Mouse (Mus musculus): ENCODE measurements at regions not wholly inside any gene's neighbourhood (a gene's known extent, or its start where the extent isn't known, plus 50 kb on each side); places are given as distances from the start of the nearest gene placed in this dataset.

GRCm38 (mm10) chr15:62325451-62326290, 1402.9 kb upstream of the A1bg start:
- DNase-seq: no peak

DNA sequence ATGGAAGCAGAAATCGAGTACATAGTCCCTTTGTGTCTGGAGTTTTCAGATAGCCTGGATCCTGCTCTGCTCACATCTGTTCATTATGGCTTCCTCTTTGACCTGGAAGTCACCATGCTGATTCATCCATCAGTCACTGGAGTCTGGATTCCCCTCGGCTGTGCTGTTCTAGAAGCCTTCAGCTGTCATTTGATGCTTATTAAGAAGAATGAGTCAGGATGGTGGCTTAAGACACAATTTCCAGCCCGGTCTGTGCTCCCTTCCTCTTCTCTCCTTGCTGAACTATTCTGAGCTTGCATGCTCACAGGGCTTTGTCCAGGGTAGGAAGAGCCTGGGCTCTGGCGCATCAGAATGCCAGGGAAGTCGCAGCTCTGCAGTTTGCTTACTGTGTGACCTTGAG, 1398.2 kb upstream of the A1bg start:
- no peak for DNase-seq

DNA sequence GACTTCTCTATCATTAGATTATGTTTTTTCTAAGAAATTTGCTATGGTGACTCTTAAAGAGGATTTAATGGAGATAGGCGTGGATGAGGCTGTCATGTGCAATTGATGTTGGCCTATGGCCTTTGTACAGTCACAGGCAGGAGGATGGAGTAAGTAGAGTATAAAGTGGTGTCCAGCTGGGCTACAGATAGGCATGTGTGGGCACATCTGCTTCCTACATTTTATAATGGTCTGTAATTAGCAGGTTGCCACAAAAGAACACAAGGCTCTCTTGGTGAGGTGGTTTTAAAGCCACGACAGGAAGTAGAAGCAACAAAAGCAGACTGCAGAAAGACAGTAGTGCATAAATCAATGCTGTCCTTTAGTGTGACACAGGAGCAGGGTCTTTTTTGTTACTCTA, 1391.6 kb upstream of the A1bg start:
- DNase-seq: no peak

GRCm38 (mm10) chr15:62302233-62302632, 1379.4 kb upstream of the A1bg start:
- peak; percentile 37 for DNase-seq

DNA sequence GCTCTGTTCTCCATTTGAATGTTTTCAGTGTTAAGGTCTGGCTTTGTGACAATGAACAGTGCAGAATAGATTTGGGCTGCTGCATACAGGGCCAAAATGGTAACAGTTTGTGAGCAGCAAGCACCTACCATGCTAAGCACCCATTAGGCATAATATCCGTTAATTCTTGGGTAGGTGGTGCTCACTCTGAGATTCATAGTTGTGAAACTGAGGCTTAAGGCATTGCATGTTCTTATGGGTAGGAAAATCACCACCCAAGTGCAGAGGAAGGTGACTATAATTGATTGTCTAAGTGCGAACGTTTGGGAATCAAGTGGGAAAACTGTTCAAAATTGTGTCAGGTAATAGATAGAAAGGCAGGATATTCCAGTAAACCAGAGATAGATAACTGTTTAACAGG, 1378.8 kb upstream of the A1bg start:
- DNase-seq: no peak

- no peak for DNase-seq
Measured at GRCm38 (mm10) chr15:62297138-62297537, 1374.3 kb upstream of the A1bg start.

GRCm38 (mm10) chr15:62295233-62295927, 1372.6 kb upstream of the A1bg start:
- peak; percentile 87 for DNase-seq

DNA sequence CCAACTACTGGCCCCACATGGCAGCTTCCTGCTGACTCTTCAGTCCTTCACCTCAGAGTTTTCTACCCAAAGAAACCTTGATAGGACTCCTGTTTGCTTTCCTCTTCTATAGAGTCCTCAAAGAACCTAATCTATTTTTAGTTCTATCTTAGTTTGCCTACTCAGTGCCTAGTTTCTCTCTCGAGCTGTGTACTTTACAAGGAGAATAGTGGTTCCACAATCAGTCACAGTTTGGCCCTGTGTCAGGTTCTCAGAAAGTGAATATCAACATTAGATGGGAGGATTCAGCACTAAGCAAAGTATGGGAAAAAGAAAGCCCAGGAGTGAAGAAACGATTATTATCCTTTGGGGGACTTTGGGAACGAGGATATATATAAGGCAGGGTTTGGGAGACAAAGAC, 1372.0 kb upstream of the A1bg start:
- no peak for DNase-seq

DNA sequence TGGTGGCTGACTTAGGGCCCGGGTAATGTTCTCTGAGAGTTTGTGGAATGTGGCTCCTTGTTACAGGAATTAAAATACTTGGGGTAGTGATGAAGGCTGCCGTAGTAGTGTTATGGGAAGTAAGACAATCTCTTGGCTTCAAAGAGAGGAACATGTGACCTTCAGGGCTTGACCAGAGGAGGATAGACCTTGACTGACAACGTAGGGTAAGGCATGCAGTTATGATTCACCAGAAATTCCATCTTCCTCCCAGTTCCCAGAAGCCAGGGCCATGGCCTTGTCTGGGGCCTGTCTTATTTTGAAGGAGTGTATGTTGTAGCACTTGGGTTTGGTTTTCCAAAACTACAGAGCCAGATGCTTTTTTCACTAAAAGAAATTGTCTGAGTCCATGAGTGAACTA, 1370.1 kb upstream of the A1bg start:
- no peak for DNase-seq

GRCm38 (mm10) chr15:62290687-62291086, 1367.9 kb upstream of the A1bg start:
- DNase-seq: no peak

DNA sequence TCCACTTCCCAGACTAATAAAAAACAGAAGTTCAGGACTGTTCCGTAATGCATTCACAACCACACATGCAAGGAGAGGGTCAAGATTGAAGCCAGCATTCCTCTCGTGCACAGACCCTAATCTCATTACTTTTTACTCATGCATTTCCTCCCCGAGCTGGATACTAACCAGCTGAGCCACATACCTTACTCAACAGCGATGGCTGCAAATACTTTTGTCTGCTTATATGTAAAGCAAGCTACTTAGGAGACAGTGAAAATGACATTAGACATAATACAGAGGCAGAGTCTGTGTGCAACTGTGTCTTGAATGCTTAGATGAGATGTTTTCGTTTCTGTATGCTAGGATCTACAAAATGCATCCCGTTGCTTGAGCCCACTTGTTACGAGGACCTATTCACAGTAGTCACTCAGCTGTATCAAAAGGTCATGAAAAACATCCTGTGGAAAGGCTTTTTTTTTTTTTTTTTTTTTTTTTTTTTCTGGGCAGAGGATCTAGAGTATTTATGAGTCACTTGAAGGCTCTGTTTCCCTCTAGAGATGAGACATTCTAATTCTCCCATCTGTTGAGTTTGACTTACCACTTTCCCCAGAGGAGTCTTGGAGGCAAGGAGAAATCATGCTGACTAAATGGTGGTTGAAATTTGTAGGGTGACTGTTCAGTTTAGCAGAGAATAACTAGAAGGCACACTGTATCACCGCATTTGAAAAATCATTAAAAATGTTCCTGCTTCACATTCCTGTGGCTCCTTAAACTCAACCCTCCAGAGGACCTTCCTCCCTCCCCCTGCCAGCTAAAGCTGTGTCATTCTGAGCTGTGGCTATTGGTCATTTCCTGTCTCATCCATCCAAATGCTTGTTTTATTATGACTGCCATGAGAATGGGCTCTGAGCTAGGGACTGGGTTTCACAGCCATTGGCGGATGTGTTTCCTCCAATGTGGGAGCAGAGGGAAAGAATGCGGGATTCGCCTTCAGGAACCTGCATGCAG, 1364.1 kb upstream of the A1bg start:
- peak; percentile 21 for DNase-seq

DNA sequence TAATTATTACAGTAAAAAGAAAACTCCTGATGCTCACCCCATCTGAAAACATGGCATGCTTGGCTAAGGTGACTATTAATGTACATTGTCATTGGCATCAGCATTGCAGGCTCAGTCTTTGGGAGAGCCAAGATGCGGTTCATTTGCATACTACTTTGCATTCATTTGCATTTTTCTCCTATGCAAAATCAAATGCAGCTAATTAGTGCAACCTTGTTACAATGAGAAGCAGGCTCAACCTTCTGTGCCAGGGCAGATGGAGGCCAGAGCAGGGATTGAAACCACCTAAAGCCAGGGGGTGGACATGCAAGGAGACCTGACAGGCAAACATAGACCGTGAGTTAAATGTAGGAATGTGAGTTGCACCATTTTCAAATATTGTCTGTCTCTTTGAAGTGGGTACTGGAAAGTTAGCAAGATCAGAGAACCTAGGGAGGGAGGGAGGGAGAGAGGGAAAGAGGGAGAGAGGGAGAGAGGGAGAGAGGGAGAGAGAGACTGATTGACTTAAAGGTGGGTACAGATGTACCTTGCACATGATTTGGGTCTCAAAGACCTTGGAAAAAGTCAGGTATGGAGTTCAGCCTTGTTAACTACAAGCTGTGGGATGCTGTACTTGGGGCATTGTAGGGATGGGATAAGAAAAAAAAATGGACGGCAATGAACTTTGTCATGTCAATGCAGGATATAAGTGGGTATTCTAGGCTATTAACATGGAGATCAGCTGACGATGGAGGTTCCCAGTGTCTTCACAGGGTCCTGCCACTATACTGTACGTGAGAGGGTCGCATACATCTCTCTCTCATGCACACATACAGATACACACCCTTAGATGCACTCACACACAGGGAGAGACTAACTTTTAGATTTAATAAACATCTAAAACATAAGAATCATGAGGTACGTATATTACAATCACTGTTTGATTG, 1362.1 kb upstream of the A1bg start:
- DNase-seq: no peak

DNA sequence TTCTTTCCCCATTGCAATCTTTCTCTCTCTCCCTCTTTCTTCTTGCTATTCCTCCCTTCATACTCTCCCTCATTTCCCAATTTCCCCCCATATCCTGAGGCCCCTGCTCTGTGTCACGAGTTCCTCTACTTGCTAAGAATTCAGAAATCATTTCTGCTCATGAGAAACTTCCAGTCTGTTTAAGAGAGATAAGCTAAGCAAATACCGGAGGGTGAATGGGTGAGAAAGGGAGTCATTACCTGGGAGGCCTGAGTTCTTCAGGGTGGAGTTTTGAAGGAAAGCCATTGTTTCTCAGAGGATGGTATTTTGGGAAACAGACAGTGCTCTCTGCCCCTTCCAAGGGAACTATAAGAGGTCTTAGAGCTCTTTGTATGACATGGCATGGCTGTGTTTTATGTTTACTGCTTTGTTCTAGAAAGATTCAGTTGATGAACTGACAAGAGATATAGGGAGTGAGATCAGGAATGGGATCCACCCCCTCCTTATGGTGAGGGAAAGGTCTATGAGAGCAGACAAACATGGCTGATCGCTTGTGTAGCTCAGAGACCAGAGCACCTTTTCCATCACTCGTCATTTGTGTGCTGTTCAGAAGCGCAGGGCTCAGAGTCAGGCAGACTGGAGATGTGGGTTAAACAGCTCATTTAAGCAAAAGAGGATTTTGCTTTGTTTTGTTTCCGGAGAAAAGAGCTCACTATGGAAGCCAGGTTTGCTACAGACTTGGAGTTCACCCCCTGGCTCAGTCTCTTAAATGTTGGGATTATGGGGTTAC, 1361.0 kb upstream of the A1bg start:
- DNase-seq: no peak

- no peak for DNase-seq
Measured at GRCm38 (mm10) chr15:62282646-62283045, 1359.8 kb upstream of the A1bg start.

DNA sequence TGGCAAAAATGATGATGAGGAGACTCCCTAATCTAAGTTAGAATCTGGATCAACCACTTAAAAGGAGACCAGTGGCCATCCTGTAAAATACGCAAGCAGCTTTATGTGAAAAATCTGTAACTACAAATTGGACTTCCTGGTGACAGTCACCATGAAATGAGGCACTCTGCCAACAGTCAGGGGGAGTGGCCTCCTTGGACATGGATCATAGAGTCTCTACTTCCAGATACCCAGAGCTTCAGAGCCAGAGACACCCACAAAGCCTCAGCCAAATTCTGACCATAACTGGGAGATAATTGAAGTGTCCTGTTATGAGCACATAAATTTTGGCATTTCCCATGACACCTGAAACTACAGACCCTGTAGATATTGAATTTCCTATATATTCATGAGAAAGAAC, 1359.3 kb upstream of the A1bg start:
- peak; percentile 60 for DNase-seq

DNA sequence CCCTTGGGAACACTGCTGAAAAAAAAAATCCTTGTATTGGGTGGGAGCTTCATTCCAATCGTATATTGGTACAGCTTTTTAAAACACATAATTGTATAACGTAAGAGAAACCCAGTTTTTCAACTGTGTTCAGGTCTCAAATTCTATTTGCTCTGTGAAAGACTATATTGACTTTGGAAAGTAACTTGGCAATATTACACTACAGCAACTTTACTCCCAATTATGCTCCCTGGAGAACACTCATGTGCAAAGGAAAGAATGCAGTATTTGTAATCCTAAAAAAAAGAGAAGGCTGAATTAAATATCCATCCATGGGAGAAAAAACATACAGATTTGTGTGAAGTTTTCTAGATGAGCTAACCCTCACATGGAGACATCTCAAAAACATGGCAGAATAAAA, 1356.7 kb upstream of the A1bg start:
- DNase-seq: no peak

- DNase-seq: no peak
Measured at GRCm38 (mm10) chr15:62274818-62275217, 1352.0 kb upstream of the A1bg start.

DNA sequence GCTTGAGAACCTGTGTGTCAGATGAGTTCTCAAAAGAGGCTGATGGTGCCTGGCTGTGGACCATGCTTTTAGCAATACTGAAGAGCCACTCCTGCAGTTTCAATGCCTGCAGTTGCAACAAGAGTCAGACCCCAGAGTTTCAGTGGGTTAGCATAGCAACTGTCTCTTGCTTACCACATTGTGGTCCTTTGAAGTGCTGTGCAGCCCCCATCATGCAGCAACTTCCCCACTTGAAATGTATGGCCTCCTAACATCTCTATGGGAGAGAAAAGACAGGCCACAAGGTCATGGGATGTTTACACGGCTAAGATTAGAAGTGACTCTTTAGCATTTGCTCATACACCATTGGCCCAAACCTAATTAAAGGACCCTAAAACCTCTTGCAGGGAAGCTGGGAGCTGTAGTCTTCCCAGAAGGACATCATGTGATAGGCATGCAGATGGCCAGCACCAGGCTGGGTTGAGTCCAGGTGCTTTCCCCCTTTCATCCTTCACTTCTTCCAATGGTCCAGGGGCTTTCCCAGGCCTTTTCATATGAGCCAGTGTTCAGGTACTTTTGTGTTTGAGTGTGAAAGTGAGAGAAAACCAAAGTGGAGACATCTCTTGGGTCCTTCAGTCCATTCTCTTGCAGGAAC, 1351.2 kb upstream of the A1bg start:
- DNase-seq: no peak

- no peak for DNase-seq
Measured at GRCm38 (mm10) chr15:62272755-62273154, 1349.9 kb upstream of the A1bg start.

- DNase-seq: no peak
Measured at GRCm38 (mm10) chr15:62271428-62271827, 1348.6 kb upstream of the A1bg start.

GRCm38 (mm10) chr15:62268189-62268588, 1345.4 kb upstream of the A1bg start:
- no peak for DNase-seq

Data from kidney, adult 18-20 months (tissue).